Mouse (Mus musculus) lung, embryonic 14.5 days (tissue): ENCODE measurements around the gene Swap70. TPM values are rescaled to one million over a fixed set of nuclear protein-coding genes. Genes with fewer than 3 reads are reported as not detected.

ENCODE experiments used
- ATAC-seq: fragments of 200-750 bp; cut with Nextera tagmentation; 2 replicates; pipeline ENCODE4 v1.8.0; 2017; ENCODE audit warnings: mild to moderate bottlenecking, moderate TSS enrichment, moderate library complexity; ENCODE audit not compliant: insufficient read depth
- DNase-seq: peaks from one replicate; pipeline ENCODE4 v3.0.0-alpha.2; 2015
- H3K27ac ChIP-seq: fragments of 300-500 bp; sonication (generic); 2 replicates; pipeline ENCODE4 v1.5.1; 2014; ENCODE audit warnings: low read depth, mild to moderate bottlenecking, moderate library complexity
- H3K27me3 ChIP-seq: fragments of 300-500 bp; sonication (generic); 2 replicates; pipeline ENCODE4 v1.6.1; 2014; ENCODE audit warnings: low read length, control low read depth; ENCODE audit not compliant: insufficient read depth
- H3K36me3 ChIP-seq: fragments of 300-500 bp; sonication (generic); 2 replicates; pipeline ENCODE4 v1.6.1; 2014; ENCODE audit warnings: control low read depth; ENCODE audit not compliant: insufficient read depth
- H3K4me1 ChIP-seq: fragments of 300-500 bp; sonication (generic); 2 replicates; pipeline ENCODE4 v1.6.1; 2014; ENCODE audit warnings: antibody characterized with exemption, control low read depth; ENCODE audit not compliant: insufficient read depth
- H3K4me2 ChIP-seq: fragments of 300-500 bp; sonication (generic); 2 replicates; pipeline ENCODE4 v1.6.1; 2014; ENCODE audit warnings: mild to moderate bottlenecking
- H3K4me3 ChIP-seq: fragments of 300-500 bp; sonication (generic); 2 replicates; pipeline ENCODE4 v1.5.1; 2014; ENCODE audit warnings: low read depth, low read length
- H3K9ac ChIP-seq: fragments of 300-500 bp; sonication (generic); 2 replicates; pipeline ENCODE4 v1.6.1; 2014
- H3K9me3 ChIP-seq: fragments of 300-500 bp; sonication (generic); 2 replicates; pipeline ENCODE4 v1.6.1; 2016; ENCODE audit warnings: low read depth, low read length, control low read depth
- CTCF ChIP-seq: IDR thresholded peaks from 2 replicates; pipeline ENCODE4 v1.5.1; 2016; ENCODE audit warnings: antibody characterized with exemption, low read depth
- WGBS: fragments of 180-500 bp; shearing (Covaris S2); extraction: QIAGEN DNeasy Blood & Tissue Kit; methylation state at CpG from one replicate; pipeline ENCODE4 v1.1.7; 2014; 5-methylcytosine and 5-hydroxymethylcytosine counted together
- polyA plus RNA-seq: library from polyadenylated mRNA; unstranded; fragments of >200 nt; fragmentation: Nextera tagmentation; extraction: Ambion mirVana; gene quantifications from 2 replicates; pipeline ENCODE4 v1.2.1, GENCODE M21; 2014

The Swap70 gene
- polyA plus RNA-seq, 1 experiment from 2014 or later, result 35.4 TPM

GRCm38 (mm10) chr7:110287476-110288071 lies 66.1 kb downstream of the Swap70 start:
- H3K27ac ChIP-seq, result peak overlapping the region; percentile 74; the same call in 1 of the 2 replicates
- H3K9ac ChIP-seq, result no peak overlapping the region
- TF ChIP-seq CTCF, result no peak
- no peak overlapping the region for H3K4me2 ChIP-seq
- ATAC-seq, result peak; percentile 52
- DNase-seq, result peak; percentile 77
- H3K4me3 ChIP-seq, result no peak overlapping the region
- H3K36me3 ChIP-seq, result 0 out of 2 replicates have a peak, but pooled peaks cover 1% of the 10 kb centered on the region
- H3K9me3 ChIP-seq, result no peaks in the 10 kb centered on the region
- H3K4me1 ChIP-seq, result peaks cover 11% of the 10 kb centered on the region
- H3K27me3 ChIP-seq, result no peaks in the 10 kb centered on the region
- WGBS, result 33% methylated on average over 8 of the region's 8 CpGs

GRCm38 (mm10) chr7:110288191-110288604 lies 66.7 kb downstream of the Swap70 start:
- Histone ChIP-seq H3K9ac (no peak overlapping the region), H3K27ac (peak overlapping the region; percentile 74; the same call in 1 of the 2 replicates), H3K9me3 (no peaks in the 10 kb centered on the region), H3K36me3 (no peaks in the 10 kb centered on the region), H3K4me2 (no peak overlapping the region), H3K27me3 (no peaks in the 10 kb centered on the region), H3K4me3 (no peak overlapping the region), H3K4me1 (peaks cover 11% of the 10 kb centered on the region)
- peak; percentile 41 for DNase-seq
- peak; percentile 15; the same call in 1 of the 2 replicates for ATAC-seq
- 69% methylated on average over 4 of the region's 4 CpGs for WGBS
- TF ChIP-seq CTCF, result no peak

- Histone ChIP-seq H3K9ac (no peak overlapping the region), H3K4me2 (no peak overlapping the region), H3K27ac (peak overlapping the region; percentile 74), H3K4me3 (no peak overlapping the region), H3K27me3 (no peaks in the 10 kb centered on the region), H3K4me1 (peaks cover 11% of the 10 kb centered on the region), H3K9me3 (no peaks in the 10 kb centered on the region), H3K36me3 (no peaks in the 10 kb centered on the region)
- DNase-seq (peak; percentile 89), ATAC-seq (peak; percentile 68; the same call in 1 of the 2 replicates)
- TF ChIP-seq CTCF, result no peak
- 58% methylated on average over 6 of the region's 6 CpGs for WGBS
Measured at GRCm38 (mm10) chr7:110288731-110289191, 67.2 kb downstream of the Swap70 start.

GRCm38 (mm10) chr7:110289647-110290046 lies 68.1 kb downstream of the Swap70 start:
- H3K9ac ChIP-seq, result no peak overlapping the region
- DNase-seq, result no peak
- no peak for ATAC-seq
- no peak overlapping the region for H3K27ac ChIP-seq
- no peak overlapping the region for H3K4me3 ChIP-seq
- no peaks in the 10 kb centered on the region for H3K27me3 ChIP-seq
- no peaks in the 10 kb centered on the region for H3K36me3 ChIP-seq
- H3K4me1 ChIP-seq, result peaks cover 11% of the 10 kb centered on the region
- no peak overlapping the region for H3K4me2 ChIP-seq
- WGBS, result 78% methylated on average over 4 of the region's 4 CpGs
- no peaks in the 10 kb centered on the region for H3K9me3 ChIP-seq
- TF ChIP-seq CTCF, result no peak

- Histone ChIP-seq H3K4me2 (peak overlapping the region; percentile 27), H3K27me3 (no peaks in the 10 kb centered on the region), H3K36me3 (no peaks in the 10 kb centered on the region), H3K4me3 (no peak overlapping the region), H3K4me1 (peaks cover 12% of the 10 kb centered on the region), H3K9ac (0 out of 2 replicates have a peak overlapping the region, but pooled peaks have one; percentile 13), H3K27ac (peak overlapping the region; percentile 91), H3K9me3 (no peaks in the 10 kb centered on the region)
- ATAC-seq (peak; percentile 96), DNase-seq (peak; percentile 86)
- no peak for TF ChIP-seq CTCF
- 18% methylated on average over 17 of the region's 17 CpGs for WGBS
Measured at GRCm38 (mm10) chr7:110296889-110297603, 75.5 kb downstream of the Swap70 start.

GRCm38 (mm10) chr7:110297611-110298010 lies 76.1 kb downstream of the Swap70 start:
- H3K4me2 ChIP-seq, result peak overlapping the region; percentile 27; the same call in 1 of the 2 replicates
- no peak for TF ChIP-seq CTCF
- H3K9me3 ChIP-seq, result no peaks in the 10 kb centered on the region
- 0 out of 2 replicates have a peak overlapping the region, but pooled peaks have one; percentile 13 for H3K9ac ChIP-seq
- H3K36me3 ChIP-seq, result no peaks in the 10 kb centered on the region
- H3K27me3 ChIP-seq, result no peaks in the 10 kb centered on the region
- DNase-seq, result no peak
- H3K4me1 ChIP-seq, result peaks cover 12% of the 10 kb centered on the region
- no peak overlapping the region for H3K4me3 ChIP-seq
- H3K27ac ChIP-seq, result peak overlapping the region; percentile 91
- peak; percentile 25; the same call in 1 of the 2 replicates for ATAC-seq
- 41% methylated on average over 4 of the region's 4 CpGs for WGBS

- Histone ChIP-seq H3K4me3 (no peak overlapping the region), H3K4me1 (peaks cover 12% of the 10 kb centered on the region), H3K27me3 (no peaks in the 10 kb centered on the region), H3K4me2 (no peak overlapping the region), H3K9ac (no peak overlapping the region), H3K9me3 (no peaks in the 10 kb centered on the region), H3K36me3 (no peaks in the 10 kb centered on the region), H3K27ac (peak overlapping the region; percentile 91)
- ATAC-seq, result no peak
- no peak for TF ChIP-seq CTCF
- WGBS, result 82% methylated on average over 7 of the region's 7 CpGs
- DNase-seq, result no peak
Measured at GRCm38 (mm10) chr7:110298090-110298489, 76.6 kb downstream of the Swap70 start.
